Mouse (Mus musculus) kidney, postnatal 4 days (tissue): ENCODE data around the gene Tnnt1.
A peak's percentile ranks its signal among the peaks of the same experiment; 100 is the strongest.

ENCODE experiments used
- DNase-seq, 2 experiments: peaks; one replicate each; pipeline ENCODE4 v3.0.0; 2021; ENCODE audit warnings: mixed read lengths in 2 of 2

Gene Tnnt1

GRCm38 (mm10) chr7:4497271-4497903 is 18.8 kb downstream of the Tnnt1 start:
- no peak for DNase-seq

- no peak for DNase-seq
Measured at GRCm38 (mm10) chr7:4496468-4496867, 19.7 kb downstream of the Tnnt1 start.

GRCm38 (mm10) chr7:4493991-4494390 is 22.2 kb downstream of the Tnnt1 start:
- no peak for DNase-seq

- no peak for DNase-seq
Measured at GRCm38 (mm10) chr7:4492284-4493224, 23.6 kb downstream of the Tnnt1 start.

GRCm38 (mm10) chr7:4491308-4491707 is 24.9 kb downstream of the Tnnt1 start:
- DNase-seq: peak in 1 of 2 experiments; percentile 45

GRCm38 (mm10) chr7:4482281-4482680 is 33.9 kb downstream of the Tnnt1 start:
- no peak for DNase-seq

- DNase-seq: peak; percentile 71 to 75
Measured at GRCm38 (mm10) chr7:4479674-4480073, 36.5 kb downstream of the Tnnt1 start.

GRCm38 (mm10) chr7:4478796-4479291 is 37.3 kb downstream of the Tnnt1 start:
- DNase-seq: no peak

- peak; percentile 81 to 90 for DNase-seq
Measured at GRCm38 (mm10) chr7:4478021-4478795, 38.0 kb downstream of the Tnnt1 start.

- DNase-seq: no peak
Measured at GRCm38 (mm10) chr7:4473940-4474339, 42.2 kb downstream of the Tnnt1 start.

GRCm38 (mm10) chr7:4471179-4471555 is 45.0 kb downstream of the Tnnt1 start:
- peak; percentile 94 for DNase-seq

GRCm38 (mm10) chr7:4470275-4471178 is 45.7 kb downstream of the Tnnt1 start:
- peak; percentile 83 to 88 for DNase-seq

GRCm38 (mm10) chr7:4467801-4468200 is 48.4 kb downstream of the Tnnt1 start:
- no peak for DNase-seq

- peak; percentile 65 to 75 for DNase-seq
Measured at GRCm38 (mm10) chr7:4464194-4464824, 51.9 kb downstream of the Tnnt1 start.

- DNase-seq: no peak
Measured at GRCm38 (mm10) chr7:4460576-4461434, 55.4 kb downstream of the Tnnt1 start, which contains the start of gene Eps8l1. TSS of gene Eps8l1 (plus strand) at chr7:4460674.
